Mouse (Mus musculus): ENCODE results near the gene Cxcr5.

The Cxcr5 gene

GRCm38 (mm10) chr9:44509487-44510354, 52.0 kb downstream of the Cxcr5 start:
- peak; percentile 68 to 88 for DNase-seq (ENCODE audit: low spot score in 2 of 2)

- no peak for DNase-seq (ENCODE audit: low spot score in 2 of 2)
Observed at GRCm38 (mm10) chr9:44508721-44509486, 52.8 kb downstream of the Cxcr5 start.

DNA sequence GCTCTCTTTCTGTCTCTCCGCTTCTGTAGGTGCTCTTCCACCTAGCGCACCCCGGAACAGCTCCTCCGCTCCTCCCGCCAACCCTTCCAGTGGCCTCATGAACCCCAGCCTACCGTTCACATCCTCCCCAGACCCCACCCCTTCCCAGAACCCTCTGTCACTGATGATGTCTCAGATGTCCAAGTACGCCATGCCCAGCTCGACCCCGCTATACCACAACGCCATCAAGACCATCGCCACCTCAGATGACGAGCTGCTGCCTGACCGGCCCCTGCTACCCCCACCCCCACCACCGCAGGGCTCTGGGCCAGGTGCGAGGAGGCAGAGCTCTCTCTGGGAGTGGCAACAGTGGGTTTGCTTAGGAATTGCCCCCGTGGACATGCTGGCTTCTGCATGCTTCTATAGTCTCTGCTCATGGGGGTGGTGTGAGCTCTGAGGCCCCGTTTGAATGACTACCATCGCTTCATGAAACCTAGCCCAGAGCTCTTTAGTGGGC, 53.5 kb downstream of the Cxcr5 start:
- no peak for DNase-seq (ENCODE audit: low spot score in 2 of 2)

DNA sequence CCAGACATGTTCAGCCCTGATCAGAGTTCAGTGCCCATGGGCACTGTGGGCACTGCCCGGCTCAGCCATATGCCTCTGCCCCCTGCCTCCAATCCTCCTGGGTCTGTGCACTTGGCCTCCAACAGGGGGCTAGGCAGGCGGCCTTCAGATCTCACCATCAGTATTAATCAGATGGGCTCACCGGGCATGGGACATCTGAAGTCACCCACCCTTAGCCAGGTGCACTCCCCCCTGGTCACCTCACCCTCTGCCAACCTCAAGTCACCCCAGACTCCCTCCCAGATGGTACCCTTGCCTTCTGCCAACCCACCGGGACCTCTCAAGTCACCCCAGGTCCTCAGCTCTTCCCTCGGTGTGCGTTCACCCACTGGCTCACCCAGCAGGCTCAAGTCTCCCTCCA, 54.3 kb downstream of the Cxcr5 start:
- DNase-seq (ENCODE audit: low spot score in 2 of 2), result no peak

GRCm38 (mm10) chr9:44506566-44506965, 55.1 kb downstream of the Cxcr5 start:
- no peak for DNase-seq (ENCODE audit: low spot score in 2 of 2)

- no peak for DNase-seq (ENCODE audit: low spot score in 2 of 2)
Observed at GRCm38 (mm10) chr9:44505824-44506467, 55.7 kb downstream of the Cxcr5 start.

DNA sequence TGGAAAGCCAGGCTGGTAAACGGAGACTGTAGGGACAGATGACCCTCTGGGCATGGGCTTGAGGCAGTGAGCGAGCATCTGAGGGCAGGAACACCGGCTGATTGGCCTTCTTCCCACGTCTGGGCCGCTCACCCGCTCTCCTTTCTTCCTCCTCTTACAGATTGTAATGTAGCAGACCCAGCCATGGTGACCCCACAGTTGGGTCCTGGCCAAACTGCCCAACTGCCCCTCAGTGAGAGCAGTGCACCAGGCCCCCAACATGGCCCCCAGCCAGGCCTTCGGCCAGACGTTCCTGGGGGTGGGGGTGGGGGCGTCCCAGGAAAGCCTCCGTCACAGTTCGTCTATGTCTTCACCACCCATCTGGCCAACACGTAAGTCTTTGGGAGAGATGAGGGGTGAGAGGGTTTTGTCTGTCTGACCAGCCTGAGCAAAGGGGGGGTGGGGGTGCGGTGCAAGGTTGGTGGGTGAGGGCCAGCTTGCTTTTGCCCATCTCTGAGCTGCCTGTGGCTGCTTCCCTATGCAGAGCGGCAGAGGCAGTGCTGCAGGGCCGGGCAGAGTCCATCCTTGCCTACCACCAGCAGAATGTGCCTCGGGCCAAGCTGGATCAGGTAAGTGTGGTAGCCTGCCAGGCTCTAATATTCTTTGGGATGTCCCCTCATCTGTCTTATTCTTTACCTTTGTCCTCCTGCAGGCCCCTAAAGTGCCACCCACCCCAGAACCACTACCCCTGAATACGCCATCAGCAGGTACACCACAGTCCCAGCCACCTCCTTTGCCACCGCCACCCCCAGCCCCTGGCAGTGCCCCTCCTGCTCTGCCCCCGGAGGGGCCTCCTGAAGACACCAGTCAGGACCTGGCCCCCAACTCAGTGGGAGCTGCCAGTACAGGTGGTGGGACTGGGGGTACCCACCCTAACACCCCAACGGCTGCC, 56.5 kb downstream of the Cxcr5 start:
- DNase-seq (ENCODE audit: low spot score in 2 of 2), result no peak

- peak; percentile 78 to 86 for DNase-seq (ENCODE audit: low spot score in 2 of 2)
Observed at GRCm38 (mm10) chr9:44502006-44502405, 59.7 kb downstream of the Cxcr5 start.

DNA sequence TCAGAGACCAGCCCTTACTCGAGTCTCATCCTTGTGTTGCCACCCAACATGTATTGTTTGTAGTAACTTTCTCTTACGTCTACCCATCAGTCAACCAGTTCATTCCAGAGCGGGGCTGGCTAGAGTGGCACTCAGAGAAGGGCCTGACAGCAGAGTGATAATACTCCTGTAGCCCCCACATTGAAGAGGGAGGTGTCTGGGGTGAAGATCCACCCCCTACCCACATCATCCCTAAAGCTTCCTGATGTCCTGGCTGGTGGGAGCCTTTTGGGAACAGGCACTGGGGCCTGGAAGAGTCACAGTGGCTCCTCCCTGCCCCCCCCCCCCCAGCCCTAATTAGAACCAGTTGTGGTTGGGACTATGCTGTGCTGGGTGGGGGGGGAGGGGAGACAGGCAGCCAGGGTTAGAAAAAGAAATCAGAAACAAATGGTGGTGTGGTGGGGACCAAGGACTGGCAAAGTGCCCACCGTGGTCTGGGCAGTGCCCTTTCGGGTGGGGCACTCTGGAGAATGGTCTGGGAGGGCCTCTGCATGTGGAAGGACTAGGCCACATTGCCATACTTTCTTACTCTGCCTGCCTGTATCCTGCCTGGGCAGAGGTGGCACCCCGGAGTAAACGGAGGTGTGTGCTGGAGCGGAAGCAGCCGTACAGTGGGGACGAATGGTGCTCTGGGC, 60.3 kb downstream of the Cxcr5 start:
- no peak for DNase-seq (ENCODE audit: low spot score in 2 of 2)

DNA sequence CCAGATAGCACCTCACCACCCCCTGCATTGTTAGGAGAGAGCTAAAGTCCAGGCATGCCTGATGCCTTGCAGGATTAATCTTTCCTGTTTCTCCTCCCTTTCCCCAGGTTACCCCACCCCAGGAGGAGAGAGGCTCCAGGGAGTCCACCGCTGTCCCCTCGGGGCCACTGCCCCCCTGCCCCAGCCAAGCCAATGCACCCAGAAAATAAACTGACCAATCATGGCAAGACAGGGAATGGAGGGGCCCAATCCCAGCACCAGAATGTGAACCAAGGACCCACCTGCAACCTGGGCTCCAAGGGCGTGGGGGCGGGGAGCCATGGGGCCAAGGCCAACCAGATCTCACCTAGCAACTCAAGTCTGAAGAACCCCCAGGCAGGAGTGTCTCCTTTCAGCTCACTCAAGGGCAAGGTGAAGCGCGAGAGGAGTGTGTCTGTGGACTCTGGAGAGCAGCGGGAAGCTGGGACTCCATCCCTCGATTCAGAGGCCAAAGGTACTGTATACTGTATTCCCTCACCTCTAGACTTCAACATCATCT, 61.0 kb downstream of the Cxcr5 start:
- DNase-seq (ENCODE audit: low spot score in 2 of 2), result no peak

DNA sequence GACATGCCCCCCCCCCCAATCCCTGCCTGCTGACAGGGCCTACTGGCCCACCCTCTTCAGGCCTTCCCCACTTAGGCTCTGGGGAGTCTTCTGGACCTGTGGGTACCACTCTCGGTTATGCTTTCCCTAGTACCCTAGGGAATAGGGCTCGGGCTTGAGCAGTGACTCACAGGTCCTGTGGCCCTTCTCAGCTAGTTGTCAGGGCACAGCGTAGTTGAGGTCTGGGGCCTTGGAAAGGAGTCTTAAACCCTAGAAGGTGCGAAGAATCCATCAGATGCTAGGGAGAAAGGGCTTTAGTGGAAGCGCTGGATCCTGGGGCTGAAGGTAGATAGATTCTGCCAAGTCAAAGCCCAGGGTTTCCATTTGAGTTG, 61.5 kb downstream of the Cxcr5 start:
- no peak for DNase-seq (ENCODE audit: low spot score in 2 of 2)

GRCm38 (mm10) chr9:44499356-44500162, 62.1 kb downstream of the Cxcr5 start:
- DNase-seq (ENCODE audit: low spot score in 2 of 2), result no peak

DNA sequence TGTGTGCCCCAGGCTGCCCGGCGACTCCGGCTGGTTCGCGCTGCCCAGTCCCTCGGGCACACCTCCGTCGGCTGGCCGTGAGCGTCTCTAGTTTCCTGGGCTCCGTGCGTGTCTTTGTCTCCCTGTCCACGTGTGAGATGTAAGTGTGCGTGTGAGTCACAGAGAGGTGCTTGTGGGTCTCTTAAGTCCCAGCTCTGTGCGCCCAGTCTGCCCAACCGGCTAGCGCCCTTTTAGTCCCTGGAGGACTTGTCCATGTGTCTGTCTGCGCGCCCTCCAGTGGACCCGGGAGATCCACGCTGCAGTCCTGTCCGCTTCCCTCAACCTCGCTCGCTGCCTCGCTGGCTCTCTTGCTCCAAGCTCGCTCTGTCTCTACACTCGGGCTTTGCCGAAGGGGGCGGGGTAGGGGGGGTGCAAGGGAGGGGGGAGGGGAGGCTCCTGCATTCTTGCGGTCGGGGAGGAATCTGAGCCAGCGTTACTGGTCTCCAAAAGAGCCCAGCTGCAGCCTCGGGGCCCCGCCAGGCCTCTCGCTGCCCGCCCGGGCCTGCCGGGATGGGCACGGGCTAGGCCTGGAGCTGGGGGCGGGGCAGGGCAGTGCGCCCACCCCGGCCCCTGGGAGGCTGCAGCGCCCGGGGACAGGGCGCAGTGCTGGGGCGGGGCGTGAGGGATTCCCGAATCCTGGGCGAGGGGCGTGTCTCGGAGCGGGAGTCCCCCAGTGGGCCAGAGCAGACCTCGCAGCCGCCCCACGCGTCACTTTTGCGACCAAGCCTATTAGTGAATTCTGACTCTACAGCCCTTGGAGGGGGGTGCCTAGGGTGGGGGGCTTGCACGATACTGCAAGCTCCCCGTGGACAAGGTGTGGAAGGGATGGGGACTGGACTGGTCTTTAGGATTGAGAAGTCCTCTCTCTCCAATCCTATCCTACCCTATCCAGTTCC, 63.0 kb downstream of the Cxcr5 start:
- peak in 1 of 2 experiments; percentile 61 for DNase-seq (ENCODE audit: low spot score in 2 of 2)

DNA sequence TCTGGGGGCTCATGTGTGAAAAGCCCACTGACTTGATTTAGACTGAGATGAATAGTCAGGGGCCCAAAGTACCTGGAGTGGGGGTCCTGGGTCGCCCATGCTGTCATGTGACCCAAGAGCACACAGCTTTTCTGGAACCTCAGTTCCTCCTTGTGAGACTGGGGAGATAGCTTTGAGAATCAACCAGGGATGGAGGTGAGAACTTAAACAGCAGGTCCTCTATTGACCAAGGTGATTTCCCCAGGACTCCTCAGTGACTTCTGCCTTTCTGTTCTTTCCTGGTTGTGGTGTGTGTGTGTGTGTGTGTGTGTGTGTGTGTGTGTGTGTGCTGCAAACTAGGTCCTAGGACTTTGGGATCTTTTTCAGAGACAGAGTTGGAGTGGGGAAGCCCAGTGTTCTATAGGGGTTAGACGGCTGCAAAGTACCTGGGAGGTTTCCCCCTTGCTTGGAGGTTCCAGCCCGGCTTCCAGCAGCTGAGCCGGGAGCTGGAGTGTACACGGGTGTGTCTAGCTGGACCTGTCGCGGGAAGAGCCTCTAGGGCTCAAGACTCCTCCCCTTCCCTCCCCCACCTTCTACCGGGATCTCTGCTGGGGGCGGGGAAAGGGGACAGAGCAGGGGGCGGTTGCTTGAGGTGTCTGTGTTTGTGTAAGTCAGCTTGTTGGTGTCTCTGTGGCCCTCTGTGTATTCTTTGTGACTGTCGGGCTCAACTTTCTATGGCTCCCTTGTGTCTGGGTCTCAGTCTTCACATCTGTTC, 63.9 kb downstream of the Cxcr5 start:
- DNase-seq (ENCODE audit: low spot score in 2 of 2), result no peak

- no peak for DNase-seq (ENCODE audit: low spot score in 2 of 2)
Observed at GRCm38 (mm10) chr9:44496803-44497461, 64.7 kb downstream of the Cxcr5 start.

DNA sequence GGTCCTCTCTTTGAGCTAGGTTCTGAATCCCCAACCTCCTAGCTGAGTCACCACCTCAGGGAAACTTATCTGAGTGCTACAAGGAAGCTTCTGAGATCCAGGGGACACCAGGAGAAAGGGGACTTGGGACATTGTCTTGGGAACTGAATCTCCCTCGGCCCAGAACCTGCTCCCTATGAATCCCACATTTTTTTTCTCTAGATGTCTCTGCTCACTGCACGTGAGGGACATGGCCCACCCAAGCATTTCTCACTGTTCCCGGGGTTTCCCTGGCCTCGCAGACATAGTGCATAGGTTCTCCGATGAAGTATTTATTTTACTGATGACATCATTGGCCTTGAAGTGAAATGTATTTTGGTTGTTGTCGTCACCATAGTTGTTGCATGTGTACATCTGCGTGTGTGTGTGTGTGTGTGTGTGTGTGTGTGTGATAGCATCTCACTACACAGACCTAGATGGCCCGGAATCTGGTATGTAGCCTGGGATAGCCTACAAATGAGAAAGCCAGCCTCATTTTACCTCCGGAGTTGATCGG, 65.8 kb downstream of the Cxcr5 start:
- DNase-seq (ENCODE audit: low spot score in 2 of 2), result no peak

Data from spleen, postnatal 10 days (tissue).